Mouse (Mus musculus) left cerebral cortex, adult 2 months (tissue): ENCODE data around the gene Cct5. TPM values are rescaled to one million over a fixed set of nuclear protein-coding genes. Genes with fewer than 3 reads are reported as not detected.
"Not testable (repeated sequence)": the region's sequence is repeated elsewhere in the genome, so short reads cannot be mapped to it uniquely, and the experiment has no call there.

Experiments used
- DNase-seq, 2 experiments: peaks; one replicate each; pipeline ENCODE4 v3.0.0; 2021 to 2022; ENCODE audit warnings: low spot score in 2 of 2, mixed read lengths in 1 of 2; ENCODE audit errors: extremely low spot score in 1 of 2
- H3K27ac ChIP-seq: fragments of 200-600 bp; 2 replicates; pipeline ENCODE4 v1.8.1; 2022
- H3K4me3 ChIP-seq: fragments of 200-600 bp; 2 replicates; pipeline ENCODE4 v1.8.1; 2022
- CTCF ChIP-seq: fragments of 200-600 bp; IDR thresholded peaks from 2 replicates; pipeline ENCODE4 v1.8.1; 2022; ENCODE audit warnings: antibody characterized with exemption, mild to moderate bottlenecking, moderate library complexity
- intact Hi-C: fragments of 180-260 bp; cut with DNase I; formaldehyde crosslinking; loops from one replicate; pipeline ENCODE4 v1.15.1; 2025
- total RNA-seq, 2 experiments: library from RNA; stranded (reverse); gene quantifications; 2 replicates each; pipeline ENCODE4 v1.2.3; 2021

Cct5 gene
- total RNA-seq, 2 experiments from 2014 or later, result 173 to 182 TPM

DNA sequence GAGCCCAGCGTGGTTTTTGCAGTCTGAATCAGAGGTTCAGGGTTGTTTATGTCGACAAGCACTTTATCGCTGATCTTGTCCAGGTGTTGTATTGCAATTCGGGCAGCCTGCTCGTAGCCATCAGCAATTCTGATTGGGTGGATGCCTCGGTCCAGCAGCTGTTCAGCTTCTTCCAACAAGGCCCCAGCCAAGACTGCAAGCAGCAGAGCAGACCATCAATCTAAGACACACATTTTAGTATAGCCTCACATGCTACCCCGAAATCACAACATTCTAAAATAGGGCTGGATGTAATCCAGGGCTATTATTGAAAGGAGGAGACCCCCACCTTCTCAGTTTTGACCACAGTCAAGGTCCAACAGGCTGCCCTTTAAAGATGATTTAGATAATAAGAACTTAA lies 6.0 kb downstream of the Cct5 start:
- no peak for DNase-seq
- TF ChIP-seq CTCF, result no peak
- intact Hi-C loops, result no loop called here
- no peak overlapping the region for H3K27ac ChIP-seq
- no peak overlapping the region for H3K4me3 ChIP-seq

DNA sequence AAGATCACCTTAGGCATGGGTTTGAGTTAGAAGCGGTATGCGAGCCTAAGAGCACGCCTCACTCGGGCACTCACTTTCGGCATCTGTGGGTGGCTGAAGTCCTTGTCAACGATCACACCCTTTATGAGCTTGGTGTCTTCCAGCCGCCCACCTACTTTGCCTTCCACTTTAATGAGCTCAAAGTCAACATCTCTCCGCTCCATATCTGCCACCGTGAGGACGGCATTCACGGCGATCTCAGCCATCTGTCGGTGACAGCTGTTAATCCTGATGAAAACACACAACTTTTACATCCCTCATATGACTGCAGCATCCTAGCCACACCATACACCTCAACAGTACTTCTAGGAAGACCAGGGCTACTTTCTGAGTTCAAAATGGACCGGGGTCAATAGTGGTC lies 7.3 kb downstream of the Cct5 start:
- intact Hi-C loops, result no loop called here
- Histone ChIP-seq H3K4me3 (no peak overlapping the region), H3K27ac (no peak overlapping the region)
- no peak for TF ChIP-seq CTCF
- DNase-seq, result no peak

DNA sequence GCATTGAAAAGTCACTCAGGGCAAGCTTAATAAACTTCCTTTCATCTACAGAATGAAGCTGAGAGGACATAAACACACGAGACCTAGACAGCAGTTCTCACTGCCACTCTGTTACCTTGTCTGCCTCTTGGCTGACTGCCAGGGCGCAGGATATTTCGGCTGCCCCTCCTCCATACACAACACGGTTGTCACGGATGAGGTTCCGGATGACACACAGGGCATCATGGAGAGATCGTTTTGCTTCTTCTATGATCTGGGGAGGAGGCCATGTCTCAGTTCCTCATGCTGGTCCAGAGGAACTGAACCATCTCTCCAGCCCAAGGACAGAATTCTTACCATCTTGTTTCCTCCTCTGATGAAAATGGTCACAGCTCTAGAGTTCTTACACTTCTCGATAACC lies 9.1 kb downstream of the Cct5 start:
- DNase-seq, result no peak
- no peak for TF ChIP-seq CTCF
- Histone ChIP-seq H3K27ac (no peak overlapping the region), H3K4me3 (no peak overlapping the region)
- intact Hi-C loops, result no loop called here

DNA sequence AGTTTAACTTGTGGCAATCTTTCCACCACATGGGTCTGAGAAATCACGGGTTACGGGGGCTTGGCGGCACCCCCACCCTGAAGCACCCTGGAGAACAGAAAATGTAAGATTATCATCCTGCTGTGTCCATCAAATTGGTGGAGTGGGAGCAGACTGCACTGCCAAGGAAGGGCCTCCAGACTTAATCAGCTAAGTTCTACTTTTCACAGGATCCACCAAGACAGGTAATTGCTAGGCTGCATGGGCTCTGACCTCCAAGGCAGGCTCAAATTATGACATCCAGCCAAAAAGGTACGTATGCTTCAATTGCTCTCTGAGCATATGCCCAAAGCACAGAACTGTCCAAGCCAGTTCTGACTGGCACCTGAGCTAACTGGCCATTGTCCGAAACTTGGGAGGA lies 11.4 kb downstream of the Cct5 start:
- Histone ChIP-seq H3K4me3 (no peak overlapping the region), H3K27ac (no peak overlapping the region)
- no peak for DNase-seq
- intact Hi-C loops, result no loop called here
- no peak for TF ChIP-seq CTCF

DNA sequence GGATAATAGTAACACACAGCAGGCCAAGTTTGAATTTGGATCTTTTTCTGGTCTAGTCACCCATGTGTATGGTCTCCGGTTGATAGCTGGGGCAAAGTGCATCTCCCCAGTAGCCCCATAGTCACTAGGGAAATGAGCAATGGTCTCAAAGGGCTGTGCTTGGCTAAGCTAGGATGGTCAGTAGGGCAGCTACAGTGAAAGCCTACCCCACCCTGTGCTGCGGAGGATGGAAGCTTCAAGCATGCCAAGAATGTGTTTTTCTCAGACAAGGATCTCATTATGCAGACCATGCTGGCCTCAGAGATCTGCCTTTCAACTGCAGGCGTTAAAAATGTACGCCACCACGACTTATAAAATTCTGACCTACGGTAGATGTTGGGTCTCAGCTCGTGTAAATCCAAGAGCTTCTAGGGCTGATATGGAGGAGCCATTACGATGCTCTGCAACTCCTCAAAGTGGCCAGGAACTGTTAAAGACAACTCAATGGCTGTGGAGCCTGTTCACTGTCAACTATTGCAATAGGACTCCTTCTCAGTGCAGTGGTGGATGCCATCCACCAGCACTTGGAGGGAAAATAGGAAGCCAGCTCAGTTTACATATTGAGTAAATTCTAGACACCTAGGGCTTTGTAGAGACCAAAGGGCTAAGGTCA lies 12.5 kb downstream of the Cct5 start:
- intact Hi-C loops, result loop anchor here (5.0 kb wide), 3 partner anchors 57 to 137 kb away; partner anchors contain the start of genes March6 and Ropn1l
- no peak for TF ChIP-seq CTCF
- DNase-seq, result no peak
- H3K27ac ChIP-seq, result peak overlapping the region; percentile 3; the same call in 1 of the 2 replicates
- no peak overlapping the region for H3K4me3 ChIP-seq

DNA sequence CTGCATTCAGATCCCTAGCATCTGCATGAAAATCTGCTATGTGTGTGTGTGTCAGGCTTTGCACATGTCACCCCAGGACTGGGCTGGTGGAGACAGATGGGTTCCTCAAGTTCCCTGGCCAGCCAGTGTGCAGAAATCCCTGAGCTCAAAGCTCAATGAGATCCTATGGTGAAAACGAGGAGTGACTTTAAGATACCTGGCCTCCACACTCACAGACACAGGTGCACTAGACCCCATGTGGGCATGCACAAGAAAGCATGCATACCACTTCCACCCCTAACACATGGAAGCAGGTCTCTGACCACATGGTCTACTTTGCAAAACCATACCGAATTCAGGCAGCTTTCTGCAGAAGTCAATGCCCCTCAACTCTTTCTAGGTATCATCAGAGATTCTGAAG lies 13.8 kb downstream of the Cct5 start:
- TF ChIP-seq CTCF, result no peak
- Histone ChIP-seq H3K27ac (no peak overlapping the region), H3K4me3 (no peak overlapping the region)
- intact Hi-C loops, result loop anchor here (2.0 to 5.0 kb wide), 4 partner anchors 55 to 135 kb away; partner anchors contain the start of genes March6 and Ropn1l
- no peak for DNase-seq

DNA sequence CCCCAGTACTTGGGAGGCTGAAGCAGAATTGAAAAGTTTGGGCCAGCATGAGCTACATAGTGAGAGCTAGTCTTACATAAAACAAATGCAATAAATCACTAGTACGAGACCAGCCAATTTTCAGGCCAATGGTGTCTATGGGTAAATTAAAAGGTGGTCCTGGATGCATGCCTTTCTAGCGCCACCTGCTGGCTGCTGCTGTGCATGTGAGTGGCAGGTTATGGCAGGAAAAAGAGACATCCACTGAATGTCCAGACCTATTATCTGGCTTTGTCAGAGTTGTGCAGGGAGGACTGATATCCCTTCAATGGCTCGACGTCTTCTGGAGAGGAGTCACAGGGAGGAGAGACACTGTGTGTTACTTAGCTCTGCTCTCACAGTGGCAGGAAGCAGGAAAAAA lies 15.1 kb downstream of the Cct5 start:
- intact Hi-C loops, result loop anchor here (1.0 to 5.0 kb wide), 5 partner anchors 54 to 271 kb away; partner anchors contain the start of genes March6 and Ropn1l
- Histone ChIP-seq H3K4me3 (no peak overlapping the region), H3K27ac (no peak overlapping the region)
- TF ChIP-seq CTCF, result peak; percentile 99
- DNase-seq, result peak; percentile 82 to 88

DNA sequence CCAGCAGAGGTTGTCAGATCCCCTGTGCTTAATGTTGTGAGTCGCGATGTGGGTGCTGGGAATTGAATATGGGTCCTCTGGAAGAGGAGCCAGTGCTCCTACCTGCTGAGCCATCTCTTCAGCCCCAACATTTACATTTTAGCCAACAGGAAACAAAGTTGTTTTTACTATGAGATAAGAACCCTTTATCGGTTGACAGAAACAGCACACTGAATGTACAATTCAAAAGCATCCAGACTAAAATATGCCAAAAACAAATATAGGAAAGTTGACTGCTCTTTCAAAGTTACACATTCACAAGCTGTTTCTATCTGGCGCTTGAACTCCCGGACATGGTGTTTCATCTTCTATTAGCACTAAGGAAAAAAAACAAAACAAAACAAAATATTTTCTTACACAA lies 15.5 kb downstream of the Cct5 start:
- peak overlapping the region; percentile 8; the same call in 1 of the 2 replicates for H3K27ac ChIP-seq
- no peak for DNase-seq
- intact Hi-C loops, result loop anchor here (1.0 to 5.0 kb wide), 5 partner anchors 54 to 271 kb away; partner anchors contain the start of genes March6 and Ropn1l
- no peak for TF ChIP-seq CTCF
- H3K4me3 ChIP-seq, result no peak overlapping the region

DNA sequence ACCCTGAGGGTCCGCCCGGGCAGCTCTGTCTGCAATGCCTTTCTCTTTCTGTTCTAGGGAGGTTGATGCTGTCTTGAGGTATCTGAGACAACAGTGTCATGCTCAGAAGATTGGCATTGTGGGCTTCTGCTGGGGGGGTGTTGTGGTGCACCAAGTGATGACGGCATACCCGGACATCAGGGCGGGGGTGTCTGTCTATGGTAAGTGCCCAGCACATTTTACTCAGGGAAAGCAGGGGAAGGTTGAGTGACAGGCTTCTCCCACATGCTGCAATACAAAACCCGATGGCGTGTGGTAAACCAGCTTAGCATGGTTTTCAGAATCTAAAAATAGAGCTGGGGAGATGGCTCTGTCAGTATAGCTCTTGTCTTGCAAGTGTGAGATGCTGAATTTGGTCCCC lies 16.4 kb downstream of the Cct5 start:
- peak in 1 of 2 experiments; percentile 38 for DNase-seq
- H3K4me3 ChIP-seq, result no peak overlapping the region
- TF ChIP-seq CTCF, result no peak
- H3K27ac ChIP-seq, result no peak overlapping the region
- intact Hi-C loops, result loop anchor here (5.0 kb wide), 3 partner anchors 53 to 133 kb away; partner anchors contain the start of genes March6 and Ropn1l

DNA sequence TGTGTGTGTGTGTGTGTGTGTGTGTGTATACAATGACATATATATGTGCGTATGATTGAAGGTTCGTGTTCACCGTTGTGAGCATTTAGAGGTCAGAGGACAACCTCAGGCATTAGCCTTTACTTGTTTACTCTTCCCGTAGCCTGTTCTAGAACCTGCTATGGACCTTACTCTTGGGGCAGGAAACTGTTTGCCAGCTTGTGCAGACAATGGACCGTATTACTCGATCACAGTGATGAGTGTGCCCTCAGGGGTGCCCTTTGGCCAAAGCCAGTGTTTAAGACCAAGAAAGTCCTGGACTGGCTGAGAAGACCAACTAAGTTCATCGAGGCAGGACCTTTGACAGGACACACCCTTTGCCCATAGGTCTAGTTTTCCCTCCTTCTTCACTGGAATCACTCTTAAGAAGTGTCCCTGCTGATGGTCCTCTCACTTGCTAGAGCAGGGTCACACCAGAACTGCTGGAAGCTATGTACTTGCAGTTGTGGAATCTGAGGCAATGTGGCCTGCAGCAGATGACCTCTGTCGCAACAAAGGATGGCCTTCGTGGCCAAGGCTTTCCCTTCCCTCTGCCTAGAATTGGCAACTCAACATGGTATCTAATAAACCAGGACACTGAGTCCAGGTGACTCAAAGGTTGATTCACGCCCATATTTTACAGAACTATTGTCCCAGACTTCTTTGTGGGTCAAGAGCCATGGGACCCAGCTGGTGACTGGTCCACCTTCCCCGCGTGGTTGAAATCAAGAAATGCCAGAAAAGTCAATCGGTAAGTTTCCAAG lies 18.1 kb downstream of the Cct5 start:
- no peak overlapping the region for H3K27ac ChIP-seq
- no peak for DNase-seq
- TF ChIP-seq CTCF, result no peak
- intact Hi-C loops, result no loop called here
- H3K4me3 ChIP-seq, result no peak overlapping the region

DNA sequence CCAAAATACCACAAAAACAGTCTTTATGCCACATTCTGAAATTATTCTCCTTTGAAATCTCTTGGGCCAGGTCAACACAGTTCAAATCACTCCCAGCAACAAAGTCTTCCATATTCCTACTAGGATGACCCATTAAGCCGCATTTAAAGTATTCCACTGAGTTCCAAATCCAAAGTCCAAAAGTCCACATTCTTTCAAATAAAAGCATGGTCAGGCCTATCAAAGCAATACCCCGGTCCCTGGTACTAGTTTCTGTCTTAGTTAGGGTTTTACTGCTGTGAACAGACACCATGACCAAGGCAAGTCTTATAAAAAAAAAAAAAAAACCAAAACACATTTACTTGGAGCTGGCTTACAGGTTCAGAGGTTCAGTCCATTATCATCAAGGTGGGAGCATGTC lies 20.5 kb downstream of the Cct5 start:
- H3K4me3 ChIP-seq, DNase-seq, H3K27ac ChIP-seq, intact Hi-C loops: not testable (repeated sequence)

DNA sequence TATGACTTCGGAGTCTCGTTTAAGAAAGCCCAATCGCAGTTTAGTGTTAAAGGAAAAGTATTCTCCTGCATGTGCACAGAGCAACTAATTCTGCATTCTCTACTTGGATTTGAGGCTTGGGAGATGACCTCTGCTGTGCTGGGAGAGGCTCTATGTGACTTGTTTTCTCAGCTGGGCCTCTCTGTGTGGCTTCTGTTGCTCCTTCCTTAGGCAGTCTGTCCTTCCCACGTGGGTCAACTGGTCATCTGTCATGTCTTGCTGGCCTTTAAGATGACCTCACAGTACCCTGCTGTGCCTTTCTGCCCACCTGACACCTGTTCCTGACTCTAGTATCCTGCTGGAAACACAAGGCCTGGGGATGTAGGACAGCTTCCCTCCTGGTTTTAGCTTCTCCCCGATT lies 25.5 kb downstream of the Cct5 start:
- no peak for TF ChIP-seq CTCF
- no peak for DNase-seq
- intact Hi-C loops, result no loop called here
- H3K27ac ChIP-seq, result no peak overlapping the region
- H3K4me3 ChIP-seq, result no peak overlapping the region
